Mouse (Mus musculus) heart, postnatal 0 days (tissue): ENCODE measurements at regions not wholly inside any gene's neighbourhood (a gene's known extent, or its start where the extent isn't known, plus 50 kb on each side); places are given as distances from the start of the nearest gene placed in this dataset.

ENCODE experiments used
- ATAC-seq: fragments of 200-750 bp; cut with Nextera tagmentation; 2 replicates; pipeline ENCODE4 v1.8.0; 2017; ENCODE audit warnings: low read depth, moderate number of reproducible peaks, moderate library complexity; ENCODE audit not compliant: insufficient read depth
- DNase-seq: peaks from one replicate; pipeline ENCODE4 v3.0.0-alpha.2; 2016; ENCODE audit warnings: low spot score
- H3K27ac ChIP-seq: fragments of 300-500 bp; sonication (generic); 2 replicates; pipeline ENCODE4 v1.5.1; 2014; ENCODE audit warnings: low read depth, mild to moderate bottlenecking
- H3K27me3 ChIP-seq: fragments of 300-500 bp; sonication (generic); 2 replicates; pipeline ENCODE4 v1.6.1; 2014; ENCODE audit warnings: low read length, mixed read lengths; ENCODE audit not compliant: control insufficient read depth, insufficient read depth
- H3K36me3 ChIP-seq: fragments of 300-500 bp; sonication (generic); replicated peaks from 2 replicates; pipeline ENCODE4 v1.6.1; 2014; ENCODE audit warnings: low read length, mixed read lengths; ENCODE audit not compliant: control insufficient read depth, insufficient read depth
- H3K4me1 ChIP-seq: fragments of 300-500 bp; sonication (generic); 2 replicates; pipeline ENCODE4 v1.6.1; 2014; ENCODE audit warnings: antibody characterized with exemption; ENCODE audit not compliant: control insufficient read depth, insufficient read depth
- H3K4me2 ChIP-seq: fragments of 300-500 bp; sonication (generic); 2 replicates; pipeline ENCODE4 v1.6.1; 2014; ENCODE audit warnings: low read depth, mild to moderate bottlenecking, low read length, moderate library complexity
- H3K4me3 ChIP-seq: fragments of 300-500 bp; sonication (generic); 2 replicates; pipeline ENCODE4 v1.5.1; 2014; ENCODE audit warnings: low read depth, low read length
- H3K9ac ChIP-seq: fragments of 300-500 bp; sonication (generic); replicated peaks from 2 replicates; pipeline ENCODE4 v1.6.1; 2014; ENCODE audit warnings: low read depth, low read length, mixed read lengths
- H3K9me3 ChIP-seq: fragments of 300-500 bp; sonication (generic); replicated peaks from 2 replicates; pipeline ENCODE4 v1.6.1; 2016; ENCODE audit warnings: low read length; ENCODE audit not compliant: control insufficient read depth
- CTCF ChIP-seq: IDR thresholded peaks from 2 replicates; pipeline ENCODE4 v1.5.1; 2016; ENCODE audit warnings: antibody characterized with exemption, control low read depth, low read depth
- EP300 ChIP-seq: IDR thresholded peaks from 2 replicates; pipeline ENCODE4 v1.6.1; 2016; ENCODE audit warnings: antibody characterized with exemption, low read depth
- WGBS: fragments of 180-500 bp; shearing (Covaris S2); extraction: QIAGEN DNeasy Blood & Tissue Kit; methylation state at CpG from one replicate; pipeline ENCODE4 v1.1.7; 2014; 5-methylcytosine and 5-hydroxymethylcytosine counted together

DNA sequence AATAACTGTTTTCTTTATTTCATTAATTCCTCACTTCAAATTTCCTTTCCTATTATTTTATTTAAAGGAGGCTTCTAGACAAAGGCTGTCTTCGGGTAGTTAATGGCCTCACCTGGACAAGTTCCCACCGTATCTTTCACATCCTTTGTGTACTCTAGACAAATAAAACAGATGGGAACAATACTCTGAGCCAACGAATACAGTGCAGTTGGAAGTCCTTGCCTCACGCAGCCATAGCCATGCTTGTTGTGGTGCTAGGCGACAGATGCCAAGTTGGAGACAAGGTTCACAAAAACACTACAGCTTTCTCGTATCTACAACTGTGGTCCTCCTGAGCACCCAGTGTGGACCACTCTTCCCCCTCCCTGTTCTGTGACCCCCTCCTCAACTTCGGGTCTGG lies 136.6 kb upstream of the Marcks start:
- H3K4me2 ChIP-seq, result no peak overlapping the region
- DNase-seq (no peak), ATAC-seq (no peak)
- no peak overlapping the region for H3K4me3 ChIP-seq
- H3K27me3 ChIP-seq, result no peaks in the 10 kb centered on the region
- H3K27ac ChIP-seq, result no peak overlapping the region
- no peak for TF ChIP-seq EP300
- no peak for TF ChIP-seq CTCF
- no peak overlapping the region for H3K9ac ChIP-seq
- WGBS, result 70% methylated on average over 7 of the region's 7 CpGs
- peaks cover 5% of the 10 kb centered on the region for H3K4me1 ChIP-seq
- no peaks in the 10 kb centered on the region for H3K36me3 ChIP-seq
- no peaks in the 10 kb centered on the region for H3K9me3 ChIP-seq

DNA sequence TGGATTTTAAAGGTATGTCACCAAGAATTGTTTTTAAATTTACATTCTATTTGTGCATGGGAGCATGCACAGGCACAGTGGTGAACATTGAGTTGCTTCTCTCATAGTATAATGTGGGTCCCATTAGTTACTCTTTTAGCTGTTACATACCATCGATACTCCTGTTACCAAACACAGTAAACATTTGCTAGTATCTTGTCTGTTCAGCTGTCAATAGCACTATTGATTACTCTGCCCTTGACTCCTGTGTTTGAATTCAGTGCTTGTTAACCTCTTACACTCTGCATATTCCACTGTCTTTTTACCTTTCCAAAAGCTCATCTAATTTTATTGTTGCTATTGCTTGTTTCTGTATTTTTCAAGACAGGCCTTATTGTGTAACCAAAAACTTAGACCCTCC lies 133.2 kb upstream of the Marcks start:
- WGBS, result 96% methylated on average over 1 of the region's 1 CpGs

DNA sequence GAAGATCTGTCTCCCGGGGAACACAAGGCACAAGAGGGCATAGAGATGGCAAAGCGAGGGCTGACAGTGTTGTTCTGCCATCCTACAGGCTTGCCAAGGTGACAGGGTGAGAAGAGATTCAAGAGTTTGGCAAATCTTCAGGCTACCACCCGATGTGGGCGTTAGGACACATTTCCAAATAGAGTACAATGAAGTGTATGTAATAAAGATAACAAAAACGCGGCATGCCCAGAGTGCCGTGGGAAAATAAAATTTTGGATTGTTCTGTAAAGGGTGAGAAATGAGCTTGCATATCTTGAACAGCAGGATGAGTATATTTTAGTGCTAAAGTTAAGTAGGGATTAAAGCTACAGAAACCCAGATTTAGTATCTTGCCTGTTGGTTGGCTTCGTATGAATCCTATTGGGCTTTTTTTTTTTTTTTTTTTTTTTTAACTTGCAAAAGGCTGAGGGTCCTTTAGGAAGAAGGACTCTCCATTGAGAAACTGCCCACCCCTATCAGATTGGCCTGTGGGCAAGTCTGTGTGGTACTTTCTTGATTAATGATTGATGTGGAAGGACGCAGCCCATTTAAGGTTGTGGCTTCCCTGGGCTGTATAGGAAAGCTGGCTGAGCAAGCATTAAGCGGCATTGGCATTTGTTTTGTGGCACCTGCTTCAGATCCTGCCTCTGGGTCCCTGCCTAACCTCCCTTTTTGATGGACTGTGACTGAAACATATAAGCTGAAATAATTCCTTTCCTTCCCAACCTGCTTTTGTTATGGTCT lies 131.7 kb upstream of the Marcks start:
- Histone ChIP-seq H3K9ac (no peak overlapping the region), H3K9me3 (no peaks in the 10 kb centered on the region), H3K4me3 (no peak overlapping the region), H3K27ac (no peak overlapping the region), H3K4me1 (no peaks in the 10 kb centered on the region), H3K27me3 (no peaks in the 10 kb centered on the region), H3K4me2 (no peak overlapping the region), H3K36me3 (no peaks in the 10 kb centered on the region)
- ATAC-seq (no peak), DNase-seq (no peak)
- 63% methylated on average over 10 of the region's 10 CpGs for WGBS
- no peak for TF ChIP-seq EP300
- TF ChIP-seq CTCF, result no peak

More for the DNA sequence above, 133.2 kb upstream of the Marcks start:
- DNase-seq (no peak), ATAC-seq (no peak)
- Histone ChIP-seq H3K9ac (no peak overlapping the region), H3K4me2 (no peak overlapping the region), H3K27me3 (no peaks in the 10 kb centered on the region), H3K27ac (no peak overlapping the region), H3K9me3 (no peaks in the 10 kb centered on the region), H3K4me3 (no peak overlapping the region), H3K36me3 (no peaks in the 10 kb centered on the region), H3K4me1 (no peaks in the 10 kb centered on the region)
- TF ChIP-seq CTCF, result no peak
- TF ChIP-seq EP300, result no peak

DNA sequence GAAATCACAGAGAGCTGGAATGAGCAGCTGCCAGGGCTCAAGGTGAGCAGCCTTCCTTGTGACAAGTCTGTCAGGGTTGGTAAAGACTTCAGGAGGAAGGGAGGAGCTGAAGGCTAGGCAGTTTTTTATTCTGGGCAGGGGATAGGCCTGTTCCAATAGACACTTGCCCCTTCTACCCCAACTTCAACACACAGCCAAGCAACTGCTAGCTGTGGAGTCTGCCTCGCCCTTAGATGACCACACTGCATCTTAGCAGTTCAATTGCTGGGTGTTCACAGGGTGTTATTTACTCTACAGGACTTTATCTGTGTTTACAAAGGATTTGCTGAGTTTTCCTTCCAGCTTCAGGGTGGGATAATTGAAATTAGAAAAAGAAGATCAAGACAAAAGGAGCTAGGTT lies 128.2 kb upstream of the Marcks start:
- 83% methylated on average over 1 of the region's 1 CpGs for WGBS
- H3K36me3 ChIP-seq, result no peaks in the 10 kb centered on the region
- H3K9me3 ChIP-seq, result no peaks in the 10 kb centered on the region
- no peaks in the 10 kb centered on the region for H3K27me3 ChIP-seq
- H3K27ac ChIP-seq, result no peak overlapping the region
- DNase-seq (no peak), ATAC-seq (no peak)
- H3K9ac ChIP-seq, result no peak overlapping the region
- H3K4me2 ChIP-seq, result no peak overlapping the region
- no peak for TF ChIP-seq CTCF
- TF ChIP-seq EP300, result no peak
- no peaks in the 10 kb centered on the region for H3K4me1 ChIP-seq
- H3K4me3 ChIP-seq, result no peak overlapping the region

DNA sequence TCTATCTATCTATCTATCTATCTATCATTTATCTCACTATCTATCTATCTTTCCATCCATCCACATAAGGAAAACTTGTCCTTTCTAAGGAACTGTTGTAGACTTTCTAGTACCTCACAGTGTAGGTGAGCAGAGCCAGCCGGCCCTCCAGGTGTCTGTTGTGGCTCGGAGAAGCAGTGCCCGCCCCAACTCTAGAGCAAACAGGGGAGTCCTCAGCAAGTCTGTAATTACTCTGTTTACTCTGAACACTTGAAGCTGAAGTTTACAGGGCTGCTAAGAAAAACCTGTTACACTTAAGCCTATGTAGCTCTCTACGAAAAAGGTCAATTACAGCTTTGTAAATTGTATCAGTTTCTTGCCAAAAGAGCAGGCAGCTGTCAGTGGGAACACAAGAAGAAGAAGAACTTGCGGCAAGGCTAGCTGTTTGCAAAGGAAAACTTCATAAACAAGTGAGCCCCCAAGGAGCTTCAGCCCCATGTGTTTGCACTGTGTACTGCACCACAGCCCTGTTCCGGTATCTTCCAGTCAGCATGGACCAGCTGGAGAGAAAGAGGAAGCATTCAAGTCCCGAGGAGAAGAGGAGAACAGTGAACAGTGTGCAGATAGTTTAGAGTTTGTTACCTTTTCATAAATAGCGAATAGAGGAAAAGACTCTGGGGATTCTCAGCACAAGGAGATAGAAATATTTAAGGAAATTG lies 122.2 kb upstream of the Marcks start:
- TF ChIP-seq EP300 (no peak), CTCF (no peak)
- Histone ChIP-seq H3K27ac (no peak overlapping the region), H3K36me3 (no peaks in the 10 kb centered on the region), H3K9ac (no peak overlapping the region), H3K4me1 (no peaks in the 10 kb centered on the region), H3K27me3 (no peaks in the 10 kb centered on the region), H3K9me3 (no peaks in the 10 kb centered on the region), H3K4me3 (no peak overlapping the region), H3K4me2 (no peak overlapping the region)
- no peak for ATAC-seq
- no peak for DNase-seq
- 77% methylated on average over 8 of the region's 8 CpGs for WGBS
